12 mouse cellular contexts compared by ENCODE assay signal in the genomic region with DNA sequence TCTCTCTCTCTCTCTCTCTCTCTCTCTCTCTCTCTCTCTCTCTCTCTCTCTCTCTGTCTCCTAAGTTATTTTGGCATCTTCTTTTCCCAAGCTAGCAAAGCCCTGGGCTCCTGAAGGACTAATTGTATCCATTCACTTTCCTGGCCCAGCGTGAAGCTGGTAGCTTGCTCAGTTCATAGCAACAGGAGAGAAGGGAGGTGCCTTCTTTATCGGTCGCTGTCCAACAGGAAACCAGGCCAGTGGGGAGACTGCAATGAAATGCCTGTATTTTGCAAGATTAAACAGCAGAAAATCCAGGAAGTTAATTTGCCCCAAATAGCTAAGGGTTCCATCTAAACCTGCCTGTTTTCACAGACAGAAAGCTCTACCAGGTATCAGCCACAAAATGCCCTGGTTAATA. TPM values are rescaled to one million over a fixed set of nuclear protein-coding genes. Genes with fewer than 3 reads are reported as not detected.
DNase-seq lines count a peak whose midpoint lies in the region; ATAC-seq and TF ChIP-seq lines count a peak whose summit lies in the region.
"Had no signal": no experiment of that assay in that cellular context is flagged by ENCODE, and none has a peak within 500 bp of the region (broad histone marks: within the 10 kb centered on the region; RNA-seq: fewer than 3 reads in every experiment).

No protein-coding gene starts in this region.

- H3K79me2 ChIP-seq in myocyte (ENCODE audit: control insufficient read depth, insufficient read depth) = peaks cover 61% of the 10 kb centered on the region

- WGBS in hindbrain, embryonic 10.5 days = 3% methylated on average over 3 of the region's 3 CpGs
- WGBS in hindbrain, embryonic 11.5 days = 4% methylated on average over 3 of the region's 3 CpGs
- 14% methylated on average over 3 of the region's 3 CpGs for WGBS in hindbrain, embryonic 14.5 days
- 4% methylated on average over 3 of the region's 3 CpGs for WGBS in forebrain, embryonic 12.5 days
- 8% methylated on average over 3 of the region's 3 CpGs for WGBS in limb, embryonic 10.5 days

- H3K36me3 ChIP-seq in hindbrain, embryonic 10.5 days = no peaks in the 10 kb centered on the region
- H3K36me3 ChIP-seq in hindbrain, embryonic 11.5 days (ENCODE audit: control insufficient read depth, insufficient read depth, low read length) = no peaks in the 10 kb centered on the region
- no peaks in the 10 kb centered on the region for H3K36me3 ChIP-seq in hindbrain, embryonic 14.5 days (replicated peaks; ENCODE audit: control insufficient read depth, insufficient read depth)
- no peaks in the 10 kb centered on the region for H3K36me3 ChIP-seq in myocyte (ENCODE audit: control insufficient read depth, insufficient read depth)
- no peaks in the 10 kb centered on the region for H3K36me3 ChIP-seq in forebrain, embryonic 12.5 days (replicated peaks)
- H3K36me3 ChIP-seq in limb, embryonic 10.5 days = no peaks in the 10 kb centered on the region
- H3K36me3 ChIP-seq: hindbrain, embryonic 15.5 days had no signal

- no peak overlapping the region for H3K4me2 ChIP-seq in hindbrain, embryonic 11.5 days (replicated peaks; ENCODE audit: low read depth, low read length)
- peak overlapping the region; percentile 33 for H3K4me2 ChIP-seq in hindbrain, embryonic 14.5 days (replicated peaks)
- H3K4me2 ChIP-seq in myocyte (ENCODE audit: low read depth) = no peak overlapping the region
- no peak overlapping the region for H3K4me2 ChIP-seq in forebrain, embryonic 12.5 days
- H3K4me2 ChIP-seq: hindbrain, embryonic 15.5 days had no signal

- TF ChIP-seq POLR2A in myocyte (IDR thresholded peaks at IDR 0.05; ENCODE audit: insufficient read length, low read depth) = no peak

- peaks cover 69% of the 10 kb centered on the region for H3K4me1 ChIP-seq in hindbrain, embryonic 10.5 days (replicated peaks)
- H3K4me1 ChIP-seq in hindbrain, embryonic 11.5 days (replicated peaks; ENCODE audit: control insufficient read depth, insufficient read depth, low read length) = 0 out of 2 replicates have a peak, but pooled peaks cover 6% of the 10 kb centered on the region
- H3K4me1 ChIP-seq in hindbrain, embryonic 14.5 days (replicated peaks; ENCODE audit: control insufficient read depth, insufficient read depth, low read length) = peaks cover 35% of the 10 kb centered on the region
- peaks cover 44% of the 10 kb centered on the region for H3K4me1 ChIP-seq in forebrain, embryonic 12.5 days
- peaks cover 36% of the 10 kb centered on the region for H3K4me1 ChIP-seq in limb, embryonic 10.5 days

- H3K27me3 ChIP-seq in hindbrain, embryonic 10.5 days (ENCODE audit: insufficient read depth, poor library complexity, severe bottlenecking) = no peaks in the 10 kb centered on the region
- H3K27me3 ChIP-seq in hindbrain, embryonic 11.5 days (ENCODE audit: control insufficient read depth, insufficient read depth, low read length) = no peaks in the 10 kb centered on the region
- no peaks in the 10 kb centered on the region for H3K27me3 ChIP-seq in hindbrain, embryonic 14.5 days (ENCODE audit: control insufficient read depth, insufficient read depth, low read length)
- no peaks in the 10 kb centered on the region for H3K27me3 ChIP-seq in myocyte (ENCODE audit: control insufficient read depth, insufficient read depth, insufficient read length)
- peaks cover 44% of the 10 kb centered on the region for H3K27me3 ChIP-seq in forebrain, embryonic 12.5 days
- H3K27me3 ChIP-seq in limb, embryonic 10.5 days (ENCODE audit: low read depth, poor library complexity, severe bottlenecking) = peaks cover 5% of the 10 kb centered on the region; the same call in 1 of the 2 replicates
- H3K27me3 ChIP-seq: hindbrain, embryonic 15.5 days had no signal

- no peak for DNase-seq in hindbrain, embryonic 10.5 days (ENCODE audit: low spot score)
- DNase-seq in hindbrain, embryonic 11.5 days (ENCODE audit: low spot score) = no peak
- DNase-seq in adipocyte (ENCODE audit: low spot score) = peak; percentile 47
- DNase-seq in hindbrain, embryonic 14.5 days (ENCODE audit: low spot score) = no peak
- DNase-seq in thymus, postnatal 4 days = no peak
- DNase-seq in limb, embryonic 10.5 days (ENCODE audit: low spot score) = no peak
- DNase-seq: spleen, adult 18-20 months had no signal

- H3K27ac ChIP-seq in hindbrain, embryonic 10.5 days = no peak overlapping the region
- no peak overlapping the region for H3K27ac ChIP-seq in hindbrain, embryonic 11.5 days (ENCODE audit: low read depth, low read length)
- H3K27ac ChIP-seq in hindbrain, embryonic 14.5 days = no peak overlapping the region
- H3K27ac ChIP-seq in forebrain, embryonic 12.5 days = no peak overlapping the region
- H3K27ac ChIP-seq in limb, embryonic 10.5 days = no peak overlapping the region
- H3K27ac ChIP-seq: hindbrain, embryonic 15.5 days; liver, embryonic 14.5 days had no signal

- no peaks in the 10 kb centered on the region for H3K9me3 ChIP-seq in hindbrain, embryonic 10.5 days
- H3K9me3 ChIP-seq in hindbrain, embryonic 11.5 days (ENCODE audit: control insufficient read depth, low read length) = no peaks in the 10 kb centered on the region
- H3K9me3 ChIP-seq in hindbrain, embryonic 14.5 days (ENCODE audit: control insufficient read depth, low read length) = no peaks in the 10 kb centered on the region
- no peaks in the 10 kb centered on the region for H3K9me3 ChIP-seq in forebrain, embryonic 12.5 days
- no peaks in the 10 kb centered on the region for H3K9me3 ChIP-seq in limb, embryonic 10.5 days (replicated peaks)
- H3K9me3 ChIP-seq: hindbrain, embryonic 15.5 days had no signal

- no peak overlapping the region for H3K9ac ChIP-seq in hindbrain, embryonic 11.5 days (ENCODE audit: low read depth, low read length)
- no peak overlapping the region for H3K9ac ChIP-seq in hindbrain, embryonic 14.5 days
- no peak overlapping the region for H3K9ac ChIP-seq in forebrain, embryonic 12.5 days
- H3K9ac ChIP-seq: hindbrain, embryonic 15.5 days; liver, embryonic 14.5 days had no signal

- peak overlapping the region; percentile 20; the same call in 1 of the 2 replicates for H3K4me3 ChIP-seq in hindbrain, embryonic 10.5 days
- H3K4me3 ChIP-seq in hindbrain, embryonic 11.5 days (ENCODE audit: low read depth, low read length) = no peak overlapping the region
- no peak overlapping the region for H3K4me3 ChIP-seq in hindbrain, embryonic 14.5 days (replicated peaks; ENCODE audit: low read length)
- no peak overlapping the region for H3K4me3 ChIP-seq in myocyte
- no peak overlapping the region for H3K4me3 ChIP-seq in forebrain, embryonic 12.5 days (replicated peaks)
- H3K4me3 ChIP-seq in limb, embryonic 10.5 days = no peak overlapping the region
- H3K4me3 ChIP-seq: hindbrain, embryonic 15.5 days had no signal

- ATAC-seq in hindbrain, embryonic 11.5 days (ENCODE audit: low FRiP score) = no peak
- no peak for ATAC-seq in hindbrain, embryonic 14.5 days (ENCODE audit: low FRiP score)
- ATAC-seq in forebrain, embryonic 12.5 days (ENCODE audit: low FRiP score) = no peak
- ATAC-seq: CD4-positive, CD25-positive, alpha-beta regulatory T cell, adult 4 months had no signal

- no peak overlapping the region for H3ac ChIP-seq in myocyte (ENCODE audit: control insufficient read depth, insufficient read length)

TF ChIP-seq in myocyte, 11 proteins besides CTCF, POLR2A, EP300 and RAD21:
- TF ChIP-seq E2F4 (IDR thresholded peaks at IDR 0.05; ENCODE audit: insufficient read depth) = no peak
- TF ChIP-seq MAX (IDR thresholded peaks at IDR 0.05; ENCODE audit: low read depth) = no peak
- TF ChIP-seq REST (IDR thresholded peaks at IDR 0.05; ENCODE audit: insufficient read depth, insufficient read length) = peak; percentile 5

RNA-seq across cellular contexts. Expression of gene Efna5, which starts 5.4 kb away (rescaled TPM):
- 40.5 and 50.5 TPM in 2 replicates for polyA plus RNA-seq in hindbrain, embryonic 10.5 days (2016; fragmentation: Nextera tagmentation; extraction: Ambion mirVana)
- 46.0 and 56.7 TPM in 2 replicates for polyA plus RNA-seq in hindbrain, embryonic 11.5 days (2014; fragmentation: Nextera tagmentation; extraction: Ambion mirVana)
- 36.2 and 45.2 TPM in 2 replicates for polyA plus RNA-seq in hindbrain, embryonic 14.5 days (2014; fragmentation: Nextera tagmentation; extraction: Ambion mirVana)
- polyA plus RNA-seq in myocyte (2012; fragmentation: generic; extraction: Trizol) = 2.8 TPM
- polyA plus RNA-seq in forebrain, embryonic 12.5 days (2016; fragmentation: Nextera tagmentation; extraction: Ambion mirVana) = 45.7 and 47.7 TPM in 2 replicates
- 34.4 and 37.0 TPM in 2 replicates for polyA plus RNA-seq in limb, embryonic 10.5 days (2016; fragmentation: Nextera tagmentation; extraction: Ambion mirVana)
